Mouse (Mus musculus) limb, embryonic 13.5 days (tissue): ENCODE measurements around the gene Tex33. TPM values are rescaled to one million over a fixed set of nuclear protein-coding genes. Genes with fewer than 3 reads are reported as not detected.
A peak's percentile ranks its signal among the peaks of the same experiment; 100 is the strongest.

Experiments used
- ATAC-seq: fragments of 200-750 bp; cut with Nextera tagmentation; 2 replicates; pipeline ENCODE4 v1.8.0; 2017; ENCODE audit warnings: low read depth, moderate number of reproducible peaks, moderate TSS enrichment; ENCODE audit not compliant: low FRiP score
- H3K27ac ChIP-seq: fragments of 300-500 bp; sonication (generic); 2 replicates; pipeline ENCODE4 v1.5.1; 2015; ENCODE audit warnings: inconsistent platforms, mild to moderate bottlenecking, moderate library complexity
- H3K27me3 ChIP-seq: fragments of 300-500 bp; sonication (generic); 2 replicates; pipeline ENCODE4 v1.6.1; 2015; ENCODE audit warnings: mild to moderate bottlenecking, inconsistent platforms
- H3K36me3 ChIP-seq: fragments of 300-500 bp; sonication (generic); 2 replicates; pipeline ENCODE4 v1.6.1; 2015; ENCODE audit warnings: inconsistent platforms, mild to moderate bottlenecking, moderate library complexity
- H3K4me1 ChIP-seq: fragments of 300-500 bp; sonication (generic); 2 replicates; pipeline ENCODE4 v1.6.1; 2015; ENCODE audit warnings: inconsistent platforms
- H3K4me2 ChIP-seq: fragments of 300-500 bp; sonication (generic); replicated peaks from 2 replicates; pipeline ENCODE4 v1.6.1; 2015; ENCODE audit warnings: inconsistent platforms, mild to moderate bottlenecking, moderate library complexity
- H3K4me3 ChIP-seq: fragments of 300-500 bp; sonication (generic); 2 replicates; pipeline ENCODE4 v1.5.1; 2015; ENCODE audit warnings: moderate library complexity, mild to moderate bottlenecking, inconsistent platforms
- H3K9ac ChIP-seq: fragments of 300-500 bp; sonication (generic); 2 replicates; pipeline ENCODE4 v1.6.1; 2015; ENCODE audit warnings: mild to moderate bottlenecking, inconsistent platforms
- H3K9me3 ChIP-seq: fragments of 300-500 bp; sonication (generic); 2 replicates; pipeline ENCODE4 v1.6.1; 2016; ENCODE audit warnings: inconsistent platforms
- WGBS: fragments of 180-500 bp; shearing (Covaris S2); methylation state at CpG from one replicate; pipeline ENCODE4 v1.1.7; 2015; 5-methylcytosine and 5-hydroxymethylcytosine counted together
- polyA plus RNA-seq: library from polyadenylated mRNA; unstranded; fragments of >200 nt; fragmentation: Nextera tagmentation; extraction: Ambion mirVana; gene quantifications from 2 replicates; pipeline ENCODE4 v1.2.1, GENCODE M21; 2015

Tex33 gene
- not detected in 2 replicates for polyA plus RNA-seq

GRCm38 (mm10) chr15:78395478-78395962, at the start of gene Tex33:
Gene Tex33, minus strand, starts transcription at chr15:78395912.
- H3K4me3 ChIP-seq = no peak within 1 kb of the TSS
- no peaks in the 10 kb centered on the region for H3K4me1 ChIP-seq
- H3K36me3 ChIP-seq = no peaks in the 10 kb centered on the region
- H3K4me2 ChIP-seq = no peak within 1 kb of the TSS
- no peak within 1 kb of the TSS for H3K9ac ChIP-seq
- WGBS = 81% methylated on average over 8 of the region's 8 CpGs
- H3K27me3 ChIP-seq = no peaks in the 10 kb centered on the region
- no peak within 1 kb of the TSS for H3K27ac ChIP-seq
- no peak for ATAC-seq
- H3K9me3 ChIP-seq = no peaks in the 10 kb centered on the region

- Histone ChIP-seq H3K27me3 (no peaks in the 10 kb centered on the region), H3K36me3 (no peaks in the 10 kb centered on the region), H3K9me3 (no peaks in the 10 kb centered on the region), H3K4me2 (no peak overlapping the region), H3K27ac (no peak overlapping the region), H3K4me1 (0 out of 2 replicates have a peak, but pooled peaks cover 4% of the 10 kb centered on the region), H3K4me3 (no peak overlapping the region), H3K9ac (peak overlapping the region; percentile 8; the same call in 1 of the 2 replicates)
- 51% methylated on average over 6 of the region's 6 CpGs for WGBS
- ATAC-seq = no peak
Measured at GRCm38 (mm10) chr15:78443857-78444256, 48.1 kb upstream of the Tex33 start.

- Histone ChIP-seq H3K27ac (no peak overlapping the region), H3K36me3 (no peaks in the 10 kb centered on the region), H3K9ac (no peak overlapping the region), H3K9me3 (no peaks in the 10 kb centered on the region), H3K27me3 (peaks cover 8% of the 10 kb centered on the region), H3K4me2 (no peak overlapping the region), H3K4me1 (peaks cover 11% of the 10 kb centered on the region), H3K4me3 (no peak overlapping the region)
- 92% methylated on average over 19 of the region's 19 CpGs for WGBS
- ATAC-seq = no peak
Measured at GRCm38 (mm10) chr15:78442231-78442630, 46.5 kb upstream of the Tex33 start.

- no peak overlapping the region for H3K4me2 ChIP-seq
- no peak overlapping the region for H3K9ac ChIP-seq
- 62% methylated on average over 9 of the region's 9 CpGs for WGBS
- H3K27me3 ChIP-seq = peaks cover 27% of the 10 kb centered on the region
- no peak overlapping the region for H3K4me3 ChIP-seq
- peaks cover 18% of the 10 kb centered on the region for H3K36me3 ChIP-seq
- H3K9me3 ChIP-seq = no peaks in the 10 kb centered on the region
- H3K4me1 ChIP-seq = peaks cover 20% of the 10 kb centered on the region
- ATAC-seq = no peak
- no peak overlapping the region for H3K27ac ChIP-seq
Measured at GRCm38 (mm10) chr15:78438973-78439372, 43.3 kb upstream of the Tex33 start.

- Histone ChIP-seq H3K9me3 (no peaks in the 10 kb centered on the region), H3K9ac (no peak overlapping the region), H3K27me3 (peaks cover 27% of the 10 kb centered on the region), H3K4me1 (peaks cover 20% of the 10 kb centered on the region), H3K4me3 (no peak overlapping the region), H3K36me3 (peaks cover 23% of the 10 kb centered on the region), H3K27ac (no peak overlapping the region), H3K4me2 (no peak overlapping the region)
- ATAC-seq = no peak
- WGBS = 52% methylated on average over 8 of the region's 8 CpGs
Measured at GRCm38 (mm10) chr15:78438505-78438904, 42.8 kb upstream of the Tex33 start.

- Histone ChIP-seq H3K27me3 (peaks cover 27% of the 10 kb centered on the region), H3K4me2 (no peak overlapping the region), H3K36me3 (peaks cover 28% of the 10 kb centered on the region), H3K27ac (no peak overlapping the region), H3K4me1 (peaks cover 20% of the 10 kb centered on the region), H3K9me3 (no peaks in the 10 kb centered on the region), H3K9ac (no peak overlapping the region), H3K4me3 (no peak overlapping the region)
- ATAC-seq = no peak
- 54% methylated on average over 4 of the region's 4 CpGs for WGBS
Measured at GRCm38 (mm10) chr15:78438018-78438394, 42.3 kb upstream of the Tex33 start.

GRCm38 (mm10) chr15:78437237-78438017, 41.7 kb upstream of the Tex33 start:
- peak overlapping the region; percentile 30 for H3K4me3 ChIP-seq
- H3K27ac ChIP-seq = no peak overlapping the region
- peak overlapping the region; percentile 63 for H3K4me2 ChIP-seq
- ATAC-seq = no peak
- H3K9ac ChIP-seq = peak overlapping the region; percentile 59
- peaks cover 33% of the 10 kb centered on the region for H3K36me3 ChIP-seq
- H3K9me3 ChIP-seq = no peaks in the 10 kb centered on the region
- 17% methylated on average over 23 of the region's 23 CpGs for WGBS
- H3K27me3 ChIP-seq = peaks cover 27% of the 10 kb centered on the region
- peaks cover 20% of the 10 kb centered on the region for H3K4me1 ChIP-seq

- Histone ChIP-seq H3K4me1 (peaks cover 20% of the 10 kb centered on the region), H3K4me3 (peak overlapping the region; percentile 30), H3K36me3 (peaks cover 42% of the 10 kb centered on the region), H3K27me3 (peaks cover 27% of the 10 kb centered on the region), H3K27ac (peak overlapping the region; percentile 28; the same call in 1 of the 2 replicates), H3K9ac (peak overlapping the region; percentile 59), H3K9me3 (no peaks in the 10 kb centered on the region), H3K4me2 (peak overlapping the region; percentile 63)
- WGBS = 10% methylated on average over 29 of the region's 32 CpGs
- ATAC-seq = 0 out of 2 replicates have a peak, but pooled peaks have one; percentile 52
Measured at GRCm38 (mm10) chr15:78436380-78437192, 40.9 kb upstream of the Tex33 start.

- peaks cover 23% of the 10 kb centered on the region for H3K4me1 ChIP-seq
- H3K27me3 ChIP-seq = peaks cover 27% of the 10 kb centered on the region
- 85% methylated on average over 11 of the region's 11 CpGs for WGBS
- no peak overlapping the region for H3K9ac ChIP-seq
- no peak overlapping the region for H3K4me3 ChIP-seq
- no peak overlapping the region for H3K27ac ChIP-seq
- no peaks in the 10 kb centered on the region for H3K9me3 ChIP-seq
- ATAC-seq = no peak
- H3K36me3 ChIP-seq = peaks cover 51% of the 10 kb centered on the region
- H3K4me2 ChIP-seq = no peak overlapping the region
Measured at GRCm38 (mm10) chr15:78435681-78436080, 40.0 kb upstream of the Tex33 start.

- no peak for ATAC-seq
- H3K9me3 ChIP-seq = no peaks in the 10 kb centered on the region
- no peak overlapping the region for H3K4me3 ChIP-seq
- 36% methylated on average over 6 of the region's 6 CpGs for WGBS
- H3K36me3 ChIP-seq = peaks cover 55% of the 10 kb centered on the region
- H3K9ac ChIP-seq = no peak overlapping the region
- H3K4me2 ChIP-seq = no peak overlapping the region
- H3K27ac ChIP-seq = no peak overlapping the region
- peaks cover 28% of the 10 kb centered on the region for H3K4me1 ChIP-seq
- peaks cover 27% of the 10 kb centered on the region for H3K27me3 ChIP-seq
Measured at GRCm38 (mm10) chr15:78434896-78435520, 39.3 kb upstream of the Tex33 start.

- WGBS = 74% methylated on average over 7 of the region's 7 CpGs
- no peak for ATAC-seq
- H3K4me1 ChIP-seq = peaks cover 28% of the 10 kb centered on the region
- no peak overlapping the region for H3K9ac ChIP-seq
- H3K4me3 ChIP-seq = no peak overlapping the region
- peaks cover 14% of the 10 kb centered on the region for H3K27me3 ChIP-seq
- H3K36me3 ChIP-seq = peaks cover 55% of the 10 kb centered on the region
- no peaks in the 10 kb centered on the region for H3K9me3 ChIP-seq
- H3K27ac ChIP-seq = no peak overlapping the region
- no peak overlapping the region for H3K4me2 ChIP-seq
Measured at GRCm38 (mm10) chr15:78431541-78432121, 35.9 kb upstream of the Tex33 start.
